Mouse (Mus musculus) hindbrain, embryonic 10.5 days (tissue): ENCODE results near the gene Gm17577. TPM values are rescaled to one million over a fixed set of nuclear protein-coding genes. Genes with fewer than 3 reads are reported as not detected.
"Not testable (repeated sequence)": the region's sequence is repeated elsewhere in the genome, so short reads cannot be mapped to it uniquely, and the experiment has no call there.

Experiments
- DNase-seq: peaks from one replicate; pipeline ENCODE4 v3.0.0-alpha.2; 2017; ENCODE audit warnings: low spot score
- H3K27ac ChIP-seq: fragments of 300-500 bp; sonication (generic); 2 replicates; pipeline ENCODE4 v1.5.1; 2016; ENCODE audit warnings: mild to moderate bottlenecking, moderate library complexity
- H3K27me3 ChIP-seq: fragments of 300-500 bp; sonication (generic); 2 replicates; pipeline ENCODE4 v1.6.1; 2016; ENCODE audit warnings: mild to moderate bottlenecking; ENCODE audit not compliant: poor library complexity, insufficient read depth, severe bottlenecking
- H3K36me3 ChIP-seq: fragments of 300-500 bp; sonication (generic); 2 replicates; pipeline ENCODE4 v1.6.1; 2016; ENCODE audit warnings: mild to moderate bottlenecking, moderate library complexity
- H3K4me1 ChIP-seq: fragments of 300-500 bp; sonication (generic); replicated peaks from 2 replicates; pipeline ENCODE4 v1.6.1; 2016; ENCODE audit warnings: mild to moderate bottlenecking
- H3K4me3 ChIP-seq: fragments of 300-500 bp; sonication (generic); 2 replicates; pipeline ENCODE4 v1.5.1; 2016; ENCODE audit warnings: mild to moderate bottlenecking, moderate library complexity
- H3K9me3 ChIP-seq: fragments of 300-500 bp; sonication (generic); 2 replicates; pipeline ENCODE4 v1.6.1; 2016; ENCODE audit warnings: mild to moderate bottlenecking, moderate library complexity
- WGBS: fragments of 180-500 bp; shearing (Covaris S2); methylation state at CpG from one replicate; pipeline ENCODE4 v1.1.7; 2016; 5-methylcytosine and 5-hydroxymethylcytosine counted together
- polyA plus RNA-seq: library from polyadenylated mRNA; unstranded; fragments of >200 nt; fragmentation: Nextera tagmentation; extraction: Ambion mirVana; gene quantifications from 2 replicates; pipeline ENCODE4 v1.2.1, GENCODE M21; 2016

Gene Gm17577
- polyA plus RNA-seq, result not detected in 2 replicates

DNA sequence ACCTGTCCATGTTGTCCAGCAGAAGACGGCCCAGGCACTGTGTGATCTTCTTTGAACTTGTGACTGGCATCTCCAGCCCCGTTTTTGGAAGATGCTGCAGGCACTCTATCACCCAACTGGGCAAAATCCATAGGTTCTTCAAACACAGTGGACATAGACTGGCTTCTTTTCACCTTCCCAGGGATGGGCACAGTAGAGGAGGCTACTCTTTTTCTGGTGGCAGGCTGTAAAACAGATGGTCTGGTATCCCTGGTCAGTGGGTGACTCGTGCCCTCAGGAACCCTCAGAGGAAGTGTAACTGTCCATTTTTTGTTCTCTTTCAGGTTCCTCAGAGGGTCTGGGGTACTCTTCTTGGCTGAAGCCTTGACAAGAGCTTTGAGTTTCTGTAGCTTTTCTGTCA lies at the start of gene Gm17577:
TSS of gene Gm17577 (minus strand) at position 101 of the 400 bp plus-strand sequence.
- H3K4me1 ChIP-seq, H3K36me3 ChIP-seq, DNase-seq, H3K4me3 ChIP-seq, H3K27ac ChIP-seq, H3K27me3 ChIP-seq, H3K9me3 ChIP-seq: not testable (repeated sequence)
- WGBS, result no CpG with 5 or more reads among the region's 3 CpGs

DNA sequence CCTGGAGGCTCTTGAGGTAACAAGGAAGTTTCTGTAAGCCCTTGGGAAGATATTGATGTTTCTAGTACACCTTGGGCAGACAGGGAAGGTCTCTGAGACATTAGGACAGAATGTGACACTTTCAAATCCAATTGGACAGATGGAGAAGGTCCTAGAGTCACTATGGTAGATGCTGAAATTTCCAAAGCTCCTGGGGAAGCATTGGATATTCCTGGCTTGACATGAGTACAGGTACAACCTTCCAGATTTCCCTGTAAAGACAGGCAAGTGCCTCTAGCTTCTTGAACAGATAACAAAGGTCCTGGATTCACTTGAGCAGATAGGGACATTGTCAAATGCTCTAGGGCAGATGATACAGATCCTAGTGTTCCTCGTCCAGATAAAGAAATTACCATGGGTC lies 24.3 kb downstream of the Gm17577 start, which contains the start of gene Srsx:
TSS of gene Srsx (minus strand) at position 101 of the 400 bp plus-strand sequence.
- H3K9me3 ChIP-seq, H3K27me3 ChIP-seq, DNase-seq, H3K27ac ChIP-seq, H3K4me1 ChIP-seq, H3K36me3 ChIP-seq, H3K4me3 ChIP-seq: not testable (repeated sequence)
- WGBS, result 88% methylated on average over 1 of the region's 1 CpGs

Other genes with a start within 250 kb of the Gm17577 start
- not detected in 2 replicates for gene Gm17521, start 217.2 kb downstream of the Gm17577 start, polyA plus RNA-seq
- gene Cldn34c1, start 143.4 kb downstream of the Gm17577 start, polyA plus RNA-seq, result 18.2 and 19.7 TPM in 2 replicates
- not detected in 2 replicates for gene Srsx, start 24.4 kb downstream of the Gm17577 start, polyA plus RNA-seq